Mouse (Mus musculus) liver, embryonic 14 days (tissue): ENCODE measurements around the gene Metrn. TPM values are rescaled to one million over a fixed set of nuclear protein-coding genes. Genes with fewer than 3 reads are reported as not detected.

ENCODE experiments used
- polyA plus RNA-seq: library from polyadenylated mRNA; depleted of rRNA; stranded (reverse); fragments of >200 nt; gene quantifications from 2 replicates; pipeline ENCODE4 v1.2.3, GENCODE M21; 2012; rRNA removed

Gene Metrn
- 17.5 and 18.6 TPM in 2 replicates for polyA plus RNA-seq

GRCm38 (mm10) chr17:25796951-25797369 is at the start of gene Metrn:
TSS of gene Metrn (minus strand) at chr17:25797136.

GRCm38 (mm10) chr17:25844396-25844901 is 47.5 kb upstream of the Metrn start, which contains the start of gene Rhot2:
TSS of gene Rhot2 (minus strand) at chr17:25844851.

GRCm38 (mm10) chr17:25841117-25841880 is 44.4 kb upstream of the Metrn start, which contains the start of gene Gm20683:
TSS of gene Gm20683 (minus strand) at chr17:25841763.

GRCm38 (mm10) chr17:25837076-25837410 is 40.1 kb upstream of the Metrn start, which contains the start of gene Rhbdl1:
TSS of gene Rhbdl1 (minus strand) at chr17:25837295.

GRCm38 (mm10) chr17:25833291-25833663 is 36.3 kb upstream of the Metrn start, which contains the start of gene Stub1:
TSS of gene Stub1 (minus strand) at chr17:25833404.

GRCm38 (mm10) chr17:25828712-25829557 is 32.0 kb upstream of the Metrn start, which contains the start of gene Jmjd8:
TSS of gene Jmjd8 (plus strand) at chr17:25828867.

GRCm38 (mm10) chr17:25823452-25823851 is 26.5 kb upstream of the Metrn start, which contains the start of gene Wdr24:
TSS of gene Wdr24 (plus strand) at chr17:25823627.

GRCm38 (mm10) chr17:25808789-25809605 is 12.1 kb upstream of the Metrn start, which contains the start of gene Fbxl16:
TSS of gene Fbxl16 (plus strand) at chr17:25809085.

GRCm38 (mm10) chr17:25795609-25796092 is 1.3 kb downstream of the Metrn start, which contains the start of gene AC134908.4:
TSS of gene AC134908.4 (minus strand) at chr17:25795659.

GRCm38 (mm10) chr17:25792615-25793014 is 4.3 kb downstream of the Metrn start, which contains the start of gene Fam173a:
TSS of gene Fam173a (minus strand) at chr17:25792901.

GRCm38 (mm10) chr17:25786280-25786679 is 10.7 kb downstream of the Metrn start, which contains the start of gene Ccdc78:
TSS of gene Ccdc78 (plus strand) at chr17:25786580.

GRCm38 (mm10) chr17:25785281-25785745 is 11.6 kb downstream of the Metrn start, which contains the start of gene Haghl:
TSS of gene Haghl (minus strand) at chr17:25785673.

GRCm38 (mm10) chr17:25773549-25774120 is 23.3 kb downstream of the Metrn start, which contains the start of gene Narfl:
TSS of gene Narfl (plus strand) at chr17:25773776.

GRCm38 (mm10) chr17:25754241-25754640 is 42.7 kb downstream of the Metrn start, which contains the start of gene Msln:
TSS of gene Msln (minus strand) at chr17:25754378.

Other genes starting within 250 kb of the Metrn start
- 0.01 and 0.15 TPM in 2 replicates for gene Sox8, start 226.4 kb downstream of the Metrn start, polyA plus RNA-seq
- gene Lmf1, start 218.1 kb downstream of the Metrn start, polyA plus RNA-seq, result 3.2 and 4.0 TPM in 2 replicates
- 0.07 and 0.24 TPM in 2 replicates for gene Gng13, start 80.0 kb downstream of the Metrn start, polyA plus RNA-seq
- gene Chtf18, start 69.7 kb downstream of the Metrn start, polyA plus RNA-seq, result 17.4 and 17.9 TPM in 2 replicates
- gene Rpusd1, start 69.5 kb downstream of the Metrn start, polyA plus RNA-seq, result 7.9 and 9.7 TPM in 2 replicates
- 0.01 TPM in 1 of 2 replicates, not detected in the other for gene Mslnl, start 61.1 kb downstream of the Metrn start, polyA plus RNA-seq
- 0.67 and 1.3 TPM in 2 replicates for gene Msln, start 42.8 kb downstream of the Metrn start, polyA plus RNA-seq
- gene Narfl, start 23.4 kb downstream of the Metrn start, polyA plus RNA-seq, result 8.8 and 10.3 TPM in 2 replicates
- gene Haghl, start 11.5 kb downstream of the Metrn start, polyA plus RNA-seq, result 6.6 and 6.9 TPM in 2 replicates
- gene Ccdc78, start 10.6 kb downstream of the Metrn start, polyA plus RNA-seq, result 0.02 TPM in 2 replicates
- gene Fam173a, start 4.2 kb downstream of the Metrn start, polyA plus RNA-seq, result 45.1 and 48.5 TPM in 2 replicates
- 0.27 TPM in 1 of 2 replicates, not detected in the other for gene AC134908.4, start 1.5 kb downstream of the Metrn start, polyA plus RNA-seq
- gene Fbxl16, start 11.9 kb upstream of the Metrn start, polyA plus RNA-seq, result 0.05 and 0.07 TPM in 2 replicates
- gene Wdr24, start 26.5 kb upstream of the Metrn start, polyA plus RNA-seq, result 12.5 and 14.2 TPM in 2 replicates
- 14.5 and 16.3 TPM in 2 replicates for gene Jmjd8, start 31.7 kb upstream of the Metrn start, polyA plus RNA-seq
- gene Stub1, start 36.3 kb upstream of the Metrn start, polyA plus RNA-seq, result 80.4 and 87.9 TPM in 2 replicates
- gene Rhbdl1, start 40.2 kb upstream of the Metrn start, polyA plus RNA-seq, result 1.1 and 1.3 TPM in 2 replicates
- gene Gm20683, start 44.6 kb upstream of the Metrn start, polyA plus RNA-seq, result 2.3 and 3.3 TPM in 2 replicates
- gene Rhot2, start 47.7 kb upstream of the Metrn start, polyA plus RNA-seq, result 30.0 and 33.7 TPM in 2 replicates
- 15.6 and 18.5 TPM in 2 replicates for gene Wdr90, start 64.4 kb upstream of the Metrn start, polyA plus RNA-seq
- 18.4 and 20.6 TPM in 2 replicates for gene Mcrip2, start 71.6 kb upstream of the Metrn start, polyA plus RNA-seq
- 41.0 and 42.6 TPM in 2 replicates for gene Mettl26, start 77.9 kb upstream of the Metrn start, polyA plus RNA-seq
- gene Wfikkn1, start 83.7 kb upstream of the Metrn start, polyA plus RNA-seq, result 0.49 and 0.51 TPM in 2 replicates
- gene Rab40c, start 122.6 kb upstream of the Metrn start, polyA plus RNA-seq, result 5.4 and 6.5 TPM in 2 replicates
- gene Pigq, start 147.8 kb upstream of the Metrn start, polyA plus RNA-seq, result 226 and 261 TPM in 2 replicates
- 7.0 and 10.4 TPM in 2 replicates for gene Nhlrc4, start 147.8 kb upstream of the Metrn start, polyA plus RNA-seq
- gene A930017K11Rik, start 155.4 kb upstream of the Metrn start, polyA plus RNA-seq, result 0.14 and 0.16 TPM in 2 replicates
- gene Capn15, start 188.7 kb upstream of the Metrn start, polyA plus RNA-seq, result 6.4 and 7.9 TPM in 2 replicates